Mouse (Mus musculus) hindbrain, embryonic 11.5 days (tissue): Measurements from ENCODE around the gene Tac2. TPM values are rescaled to one million over a fixed set of nuclear protein-coding genes. Genes with fewer than 3 reads are reported as not detected.

Source experiments
- ATAC-seq: fragments of 200-750 bp; cut with Nextera tagmentation; 2 replicates; pipeline ENCODE4 v1.8.0; 2017; ENCODE audit warnings: mild to moderate bottlenecking, moderate TSS enrichment, moderate library complexity; ENCODE audit not compliant: low FRiP score
- DNase-seq: peaks from one replicate; pipeline ENCODE4 v3.0.0-alpha.2; 2015; ENCODE audit warnings: low spot score
- H3K27ac ChIP-seq: fragments of 300-500 bp; sonication (generic); 2 replicates; pipeline ENCODE4 v1.5.1; 2014; ENCODE audit warnings: mild to moderate bottlenecking, low read depth, low read length
- H3K27me3 ChIP-seq: fragments of 300-500 bp; sonication (generic); 2 replicates; pipeline ENCODE4 v1.6.1; 2014; ENCODE audit warnings: mild to moderate bottlenecking, low read length, moderate library complexity, mixed read lengths; ENCODE audit not compliant: control insufficient read depth, insufficient read depth
- H3K36me3 ChIP-seq: fragments of 300-500 bp; sonication (generic); 2 replicates; pipeline ENCODE4 v1.6.1; 2014; ENCODE audit warnings: mild to moderate bottlenecking, low read length, moderate library complexity, mixed read lengths; ENCODE audit not compliant: control insufficient read depth, insufficient read depth
- H3K4me1 ChIP-seq: fragments of 300-500 bp; sonication (generic); replicated peaks from 2 replicates; pipeline ENCODE4 v1.6.1; 2014; ENCODE audit warnings: low read length, mixed read lengths; ENCODE audit not compliant: control insufficient read depth, insufficient read depth
- H3K4me2 ChIP-seq: fragments of 300-500 bp; sonication (generic); replicated peaks from 2 replicates; pipeline ENCODE4 v1.6.1; 2014; ENCODE audit warnings: mild to moderate bottlenecking, low read depth, low read length
- H3K4me3 ChIP-seq: fragments of 300-500 bp; sonication (generic); 2 replicates; pipeline ENCODE4 v1.5.1; 2014; ENCODE audit warnings: low read depth, low read length
- H3K9ac ChIP-seq: fragments of 300-500 bp; sonication (generic); 2 replicates; pipeline ENCODE4 v1.6.1; 2014; ENCODE audit warnings: low read depth, low read length
- H3K9me3 ChIP-seq: fragments of 300-500 bp; sonication (generic); 2 replicates; pipeline ENCODE4 v1.6.1; 2016; ENCODE audit warnings: low read length; ENCODE audit not compliant: control insufficient read depth
- WGBS: fragments of 180-500 bp; shearing (Covaris S2); extraction: QIAGEN DNeasy Blood & Tissue Kit; methylation state at CpG from one replicate; pipeline ENCODE4 v1.1.7; 2014; 5-methylcytosine and 5-hydroxymethylcytosine counted together
- polyA plus RNA-seq: library from polyadenylated mRNA; unstranded; fragments of >200 nt; fragmentation: Nextera tagmentation; extraction: Ambion mirVana; gene quantifications from 2 replicates; pipeline ENCODE4 v1.2.1, GENCODE M21; 2014

The Tac2 gene
- polyA plus RNA-seq, 1 experiment from 2014 or later, result not detected

DNA sequence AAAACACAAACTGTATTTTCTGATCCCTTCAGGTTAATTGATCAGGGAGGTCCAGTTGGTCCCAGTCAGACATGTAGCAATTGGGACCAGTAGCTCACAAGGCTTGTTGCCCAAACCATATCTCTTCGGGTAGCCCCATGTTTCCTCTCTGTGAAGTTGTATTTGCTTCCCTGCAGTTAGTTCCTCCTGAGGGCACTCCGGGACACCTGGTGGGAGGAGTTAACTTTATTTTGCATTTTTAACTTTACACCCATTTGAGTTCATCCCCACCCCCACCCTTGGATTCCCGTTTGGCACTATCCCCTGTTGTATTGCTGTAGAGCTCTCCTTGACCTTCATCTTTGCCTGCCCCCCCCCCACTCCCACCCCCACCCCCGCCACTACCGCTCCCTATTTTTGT lies 21.6 kb downstream of the Tac2 start:
- ATAC-seq, result no peak
- WGBS, result 90% methylated on average over 5 of the region's 5 CpGs
- Histone ChIP-seq H3K4me3 (no peak overlapping the region), H3K27me3 (no peaks in the 10 kb centered on the region), H3K9ac (no peak overlapping the region), H3K36me3 (peaks cover 36% of the 10 kb centered on the region), H3K4me1 (peaks cover 6% of the 10 kb centered on the region; the same call in 1 of the 2 replicates), H3K4me2 (no peak overlapping the region), H3K27ac (no peak overlapping the region), H3K9me3 (no peaks in the 10 kb centered on the region)
- DNase-seq, result no peak

DNA sequence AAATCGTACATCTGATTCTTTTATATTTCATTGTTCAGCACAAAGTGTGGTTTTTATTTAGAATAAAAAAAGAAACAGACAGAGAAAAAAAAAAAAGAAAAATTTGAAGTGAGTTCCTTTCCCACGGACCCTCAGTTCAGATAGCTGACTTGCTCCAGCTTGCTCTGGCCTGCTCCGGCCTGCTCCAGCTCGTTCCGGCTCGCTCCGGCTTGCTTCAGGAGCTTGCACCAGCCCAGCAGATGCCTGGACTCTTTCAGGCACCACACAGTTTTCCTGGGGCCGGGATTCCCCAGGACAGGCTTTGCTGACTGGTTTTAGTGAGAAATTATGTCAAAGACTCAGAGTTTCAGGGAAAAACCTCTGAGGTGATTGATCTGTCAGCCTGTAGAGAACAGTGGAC lies 23.0 kb downstream of the Tac2 start:
- no peak overlapping the region for H3K4me3 ChIP-seq
- no peaks in the 10 kb centered on the region for H3K9me3 ChIP-seq
- H3K4me1 ChIP-seq, result peaks cover 6% of the 10 kb centered on the region; the same call in 1 of the 2 replicates
- DNase-seq, result no peak
- ATAC-seq, result no peak
- no peak overlapping the region for H3K4me2 ChIP-seq
- H3K9ac ChIP-seq, result no peak overlapping the region
- no peak overlapping the region for H3K27ac ChIP-seq
- WGBS, result 91% methylated on average over 8 of the region's 8 CpGs
- peaks cover 26% of the 10 kb centered on the region for H3K36me3 ChIP-seq
- H3K27me3 ChIP-seq, result no peaks in the 10 kb centered on the region

DNA sequence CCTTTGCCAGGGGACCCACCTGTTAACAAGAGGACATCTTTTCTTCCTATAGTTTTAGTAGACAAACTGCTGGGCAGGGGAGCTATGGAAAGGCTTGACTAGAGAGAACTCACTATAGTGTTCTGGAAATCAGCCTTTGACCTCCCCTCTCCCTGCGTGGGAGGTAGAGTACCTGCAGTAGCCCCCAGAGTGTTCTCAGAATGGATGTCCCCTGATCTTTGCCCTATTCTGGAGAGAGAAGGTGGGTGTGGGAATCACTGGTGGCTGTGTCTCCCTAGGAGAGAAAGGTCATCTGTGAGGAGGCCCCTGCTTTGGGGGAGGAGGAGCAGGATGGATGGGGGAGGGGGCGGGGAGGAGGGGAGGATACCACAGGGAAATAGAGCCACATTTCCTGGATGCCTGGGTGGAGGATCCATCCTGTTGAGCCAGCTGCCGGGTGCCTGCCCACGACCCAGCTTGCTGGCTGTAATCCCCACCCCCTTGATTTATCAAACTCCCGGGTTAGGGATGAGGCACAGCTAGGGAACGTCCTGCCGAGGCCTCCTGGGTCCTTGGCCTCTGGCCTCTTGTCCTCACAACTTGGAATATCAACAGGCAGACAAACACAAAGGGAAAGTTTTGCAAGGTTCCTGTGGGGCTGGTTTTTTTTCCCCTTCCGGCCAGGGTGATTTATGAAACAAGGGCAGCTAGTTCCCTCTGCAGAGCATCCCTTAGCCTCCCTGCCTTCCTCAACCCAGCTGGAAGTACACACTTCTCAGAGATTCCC lies 24.8 kb downstream of the Tac2 start:
- Histone ChIP-seq H3K36me3 (peaks cover 9% of the 10 kb centered on the region), H3K9ac (no peak overlapping the region), H3K27me3 (no peaks in the 10 kb centered on the region), H3K9me3 (no peaks in the 10 kb centered on the region), H3K4me3 (no peak overlapping the region), H3K4me1 (peaks cover 6% of the 10 kb centered on the region; the same call in 1 of the 2 replicates), H3K4me2 (no peak overlapping the region), H3K27ac (no peak overlapping the region)
- 5% methylated on average over 7 of the region's 8 CpGs for WGBS
- DNase-seq (no peak), ATAC-seq (no peak)

DNA sequence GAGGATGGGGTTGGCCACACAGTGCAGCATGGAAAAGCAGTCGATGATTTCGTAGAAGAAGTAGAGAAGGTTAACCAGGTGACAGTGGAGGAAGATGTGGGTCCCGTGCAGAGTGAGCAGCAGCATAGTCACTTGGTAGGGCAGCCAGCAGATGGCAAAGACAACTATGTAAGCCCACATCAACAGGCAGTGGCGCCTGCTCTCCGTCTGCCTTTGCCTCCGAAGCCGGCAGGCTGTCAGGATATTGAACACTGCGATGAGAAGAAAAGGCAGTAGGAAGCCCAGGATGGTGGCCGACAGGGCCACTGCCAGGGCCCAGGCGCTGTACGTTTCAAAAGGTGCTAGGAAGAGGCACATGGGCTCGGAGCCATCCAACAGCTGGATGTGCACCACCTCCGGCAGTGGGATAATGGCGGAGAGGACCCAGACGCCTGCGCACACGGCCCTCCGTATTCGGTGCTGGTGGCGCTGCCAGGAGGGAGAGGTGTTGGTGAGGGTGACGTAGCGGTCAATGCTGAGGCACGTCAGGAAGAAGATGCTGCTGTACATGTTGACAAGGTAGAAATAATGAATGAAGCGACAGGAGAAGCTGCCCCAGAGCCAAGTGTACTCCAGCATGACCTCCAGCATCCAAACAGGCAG lies 26.0 kb downstream of the Tac2 start:
- ATAC-seq (no peak), DNase-seq (no peak)
- no peak overlapping the region for H3K9ac ChIP-seq
- H3K27me3 ChIP-seq, result no peaks in the 10 kb centered on the region
- H3K27ac ChIP-seq, result no peak overlapping the region
- H3K4me2 ChIP-seq, result peak overlapping the region; percentile 29
- WGBS, result 44% methylated on average over 24 of the region's 24 CpGs
- H3K4me1 ChIP-seq, result peaks cover 6% of the 10 kb centered on the region; the same call in 1 of the 2 replicates
- H3K9me3 ChIP-seq, result no peaks in the 10 kb centered on the region
- peaks cover 4% of the 10 kb centered on the region; the same call in 1 of the 2 replicates for H3K36me3 ChIP-seq
- 0 out of 2 replicates have a peak overlapping the region, but pooled peaks have one; percentile 10 for H3K4me3 ChIP-seq

DNA sequence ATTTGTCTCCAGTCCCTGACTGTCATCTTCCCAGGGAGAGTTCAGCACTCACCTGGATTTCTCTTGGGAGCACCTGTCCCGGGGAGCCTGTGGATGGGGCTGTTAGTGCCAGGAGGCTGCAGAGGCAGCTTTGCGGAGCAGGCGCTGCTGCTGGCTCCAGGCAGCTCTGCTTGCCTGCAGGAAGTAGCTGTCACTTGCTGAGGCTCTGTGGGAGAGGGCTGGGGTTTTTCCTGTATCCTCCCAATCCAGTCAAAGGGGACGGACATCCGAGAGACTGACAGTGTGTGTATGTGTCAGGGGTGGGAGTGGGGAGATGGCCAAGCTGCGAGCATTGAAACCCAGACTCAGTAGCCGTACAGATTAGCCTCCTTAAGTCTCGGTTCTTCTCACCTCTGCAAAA lies 27.3 kb downstream of the Tac2 start, which contains the start of gene Gpr182:
Gene Gpr182 (minus strand): TSS at position 185 of the 400 bp plus-strand sequence.
- H3K4me3 ChIP-seq, result no peak within 1 kb of the TSS
- peaks cover 6% of the 10 kb centered on the region; the same call in 1 of the 2 replicates for H3K4me1 ChIP-seq
- H3K27me3 ChIP-seq, result no peaks in the 10 kb centered on the region
- DNase-seq (no peak), ATAC-seq (no peak)
- H3K9me3 ChIP-seq, result no peaks in the 10 kb centered on the region
- no peaks in the 10 kb centered on the region for H3K36me3 ChIP-seq
- no peak within 1 kb of the TSS for H3K9ac ChIP-seq
- no peak within 1 kb of the TSS; the same call in 1 of the 2 replicates for H3K4me2 ChIP-seq
- H3K27ac ChIP-seq, result no peak within 1 kb of the TSS
- WGBS, result 60% methylated on average over 8 of the region's 8 CpGs

DNA sequence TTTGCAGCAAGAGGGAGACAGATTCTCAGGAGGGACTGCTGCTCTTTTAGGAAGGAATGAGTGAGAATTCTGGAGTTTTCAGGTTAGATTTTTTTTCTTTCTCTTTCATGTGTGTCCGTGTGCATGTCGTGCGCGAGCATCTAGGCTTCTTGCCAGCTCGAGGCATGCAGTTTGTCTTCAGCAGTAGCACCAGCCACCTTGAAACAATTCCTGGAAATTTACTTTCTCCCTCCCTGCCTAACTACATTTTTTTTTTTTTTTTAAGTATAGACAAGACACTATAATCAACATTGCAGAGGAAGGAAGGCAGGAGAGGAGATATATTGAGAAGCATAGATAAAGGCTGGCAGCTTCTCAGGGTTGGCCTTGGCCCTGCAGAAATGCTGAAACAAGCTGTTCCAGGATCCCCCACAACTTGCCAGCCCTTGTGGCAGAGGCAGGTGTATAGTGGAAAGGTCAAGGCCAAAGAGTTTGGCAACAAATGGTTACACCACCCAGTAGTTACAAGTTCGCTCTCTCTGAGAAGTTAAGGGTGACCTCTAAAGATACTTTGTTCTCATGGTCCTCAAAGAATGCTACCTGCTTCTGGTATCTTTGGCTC lies 30.4 kb downstream of the Tac2 start:
- no peak for DNase-seq
- no peaks in the 10 kb centered on the region for H3K4me1 ChIP-seq
- ATAC-seq, result no peak
- no peak overlapping the region for H3K9ac ChIP-seq
- no peaks in the 10 kb centered on the region for H3K36me3 ChIP-seq
- H3K27ac ChIP-seq, result no peak overlapping the region
- no peaks in the 10 kb centered on the region for H3K27me3 ChIP-seq
- H3K4me3 ChIP-seq, result no peak overlapping the region
- 86% methylated on average over 6 of the region's 6 CpGs for WGBS
- H3K9me3 ChIP-seq, result no peaks in the 10 kb centered on the region
- no peak overlapping the region for H3K4me2 ChIP-seq

DNA sequence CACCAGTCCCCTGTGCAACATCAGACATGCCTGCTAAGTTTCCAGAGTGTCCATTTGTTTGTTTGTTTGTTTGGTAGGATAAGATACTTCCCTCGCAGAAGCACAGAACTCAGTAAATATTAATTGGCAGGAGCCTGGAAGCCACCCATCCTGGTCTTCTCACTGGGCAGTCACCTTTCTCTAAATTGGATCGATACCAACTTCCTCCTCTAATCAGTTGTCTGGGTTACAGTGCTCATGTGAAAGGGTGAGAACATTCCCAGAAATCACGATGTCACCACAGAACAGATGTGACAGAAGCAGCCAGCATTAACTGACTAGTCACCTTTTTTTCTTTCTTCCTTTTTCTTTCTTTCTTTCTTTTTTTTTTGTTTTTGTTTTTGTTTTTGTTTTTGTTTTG lies 31.0 kb downstream of the Tac2 start:
- H3K9me3 ChIP-seq, result no peaks in the 10 kb centered on the region
- no peak overlapping the region for H3K4me3 ChIP-seq
- H3K27me3 ChIP-seq, result no peaks in the 10 kb centered on the region
- no peak for DNase-seq
- 79% methylated on average over 3 of the region's 3 CpGs for WGBS
- ATAC-seq, result no peak
- no peak overlapping the region for H3K27ac ChIP-seq
- H3K9ac ChIP-seq, result no peak overlapping the region
- H3K36me3 ChIP-seq, result no peaks in the 10 kb centered on the region
- H3K4me1 ChIP-seq, result no peaks in the 10 kb centered on the region
- no peak overlapping the region for H3K4me2 ChIP-seq

DNA sequence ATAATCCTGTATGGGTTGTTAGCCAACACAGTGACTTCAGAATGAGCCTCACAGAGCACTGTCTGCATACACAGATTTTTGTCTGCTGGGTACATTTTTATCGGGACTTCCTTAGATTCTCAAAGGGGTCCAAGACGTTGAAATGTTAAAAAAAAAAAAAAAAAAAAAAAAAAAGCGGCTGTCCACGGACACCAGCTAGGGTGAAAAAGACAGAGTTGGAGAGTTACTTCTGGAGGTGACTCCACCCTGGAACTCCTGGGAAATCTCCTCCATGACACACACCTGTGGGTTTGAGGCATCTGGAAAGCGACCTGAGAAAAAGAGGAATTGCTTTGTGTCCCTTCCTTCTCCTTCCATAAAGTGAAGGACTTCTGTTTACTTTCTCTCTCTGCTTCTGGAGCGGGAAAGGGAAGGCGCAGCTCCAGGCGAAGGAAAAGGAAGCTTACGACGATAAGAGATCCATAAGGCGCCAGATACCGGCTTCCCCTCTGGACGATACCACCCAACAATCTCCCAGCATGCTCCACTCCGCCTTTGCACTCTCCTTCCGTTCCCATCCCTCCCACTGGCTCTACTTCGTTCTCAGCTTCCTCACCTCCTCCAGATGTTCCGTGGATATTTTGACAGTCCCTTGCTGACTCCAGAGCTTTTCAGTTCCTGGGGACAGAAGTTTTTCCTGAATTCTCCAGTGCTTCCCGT lies 31.6 kb downstream of the Tac2 start:
- H3K4me3 ChIP-seq, result no peak overlapping the region

More for the DNA sequence above, 31.6 kb downstream of the Tac2 start:
- Histone ChIP-seq H3K27me3 (no peaks in the 10 kb centered on the region), H3K4me2 (0 out of 2 replicates have a peak overlapping the region, but pooled peaks have one; percentile 1), H3K36me3 (no peaks in the 10 kb centered on the region), H3K9ac (no peak overlapping the region), H3K9me3 (no peaks in the 10 kb centered on the region), H3K27ac (no peak overlapping the region), H3K4me1 (no peaks in the 10 kb centered on the region)
- WGBS, result 47% methylated on average over 18 of the region's 18 CpGs
- no peak for DNase-seq
- no peak for ATAC-seq
